ENCODE assay signal across 10 mouse cellular contexts in the genomic region with DNA sequence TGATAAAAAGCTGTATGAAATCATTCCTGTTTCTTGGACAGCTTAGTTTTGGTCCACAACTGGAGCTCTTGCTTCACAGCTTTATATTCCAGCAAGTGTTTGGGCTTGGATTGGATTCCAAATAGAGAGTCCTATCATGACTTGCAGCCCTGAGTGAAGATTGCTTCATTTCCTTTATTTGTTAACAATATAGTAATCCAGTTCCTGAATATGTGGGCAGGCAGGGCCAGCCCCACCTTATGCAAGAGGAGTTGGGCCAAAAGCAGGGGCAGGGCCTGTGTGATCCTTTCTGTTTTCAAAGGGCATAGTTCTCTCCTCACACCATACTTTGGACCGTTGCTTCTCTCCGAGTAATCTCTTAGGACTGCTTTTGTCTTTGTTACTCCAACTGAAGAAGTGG. TPM values are rescaled to one million over a fixed set of nuclear protein-coding genes. Genes with fewer than 3 reads are reported as not detected.
DNase-seq lines count a peak whose midpoint lies in the region; ATAC-seq lines count a peak whose summit lies in the region.
"Had no signal": no experiment of that assay in that cellular context is flagged by ENCODE, and none has a peak within 500 bp of the region (broad histone marks: within the 10 kb centered on the region; RNA-seq: fewer than 3 reads in every experiment).

No protein-coding gene starts in this region.

- no peak overlapping the region for H3K4me2 ChIP-seq in hindbrain, embryonic 11.5 days (replicated peaks; ENCODE audit: low read depth, low read length)
- H3K4me2 ChIP-seq: forebrain, embryonic 13.5 days had no signal

- peak; percentile 32 to 51 for DNase-seq in kidney, postnatal 36 days
- DNase-seq in kidney, postnatal 10 days, result no peak
- DNase-seq in fat pad, adult 2 months (ENCODE audit: extremely low read depth, low read depth, low spot score), result peak; percentile 46
- peak; percentile 67 to 79 for DNase-seq in lung, adult 18-20 months
- no peak for DNase-seq in neural tube, embryonic 10.5 days (ENCODE audit: extremely low spot score, low spot score)
- no peak for DNase-seq in cerebellum, postnatal 25 days
- DNase-seq in hindbrain, embryonic 11.5 days (ENCODE audit: low spot score), result no peak

- 85% methylated on average over 2 of the region's 2 CpGs for WGBS in hindbrain, embryonic 11.5 days

- no peak overlapping the region for H3K27ac ChIP-seq in hindbrain, embryonic 11.5 days (ENCODE audit: low read depth, low read length)
- H3K27ac ChIP-seq: forebrain, embryonic 13.5 days; liver, embryonic 14.5 days had no signal

- H3K9me3 ChIP-seq in hindbrain, embryonic 11.5 days (ENCODE audit: control insufficient read depth, low read length), result no peaks in the 10 kb centered on the region
- H3K9me3 ChIP-seq: forebrain, embryonic 13.5 days had no signal

- H3K36me3 ChIP-seq in hindbrain, embryonic 11.5 days (ENCODE audit: control insufficient read depth, insufficient read depth, low read length), result no peaks in the 10 kb centered on the region

- H3K4me1 ChIP-seq in hindbrain, embryonic 11.5 days (replicated peaks; ENCODE audit: control insufficient read depth, insufficient read depth, low read length), result no peaks in the 10 kb centered on the region
- H3K4me1 ChIP-seq: forebrain, embryonic 13.5 days had no signal

- no peak overlapping the region for H3K9ac ChIP-seq in hindbrain, embryonic 11.5 days (ENCODE audit: low read depth, low read length)
- H3K9ac ChIP-seq: forebrain, embryonic 13.5 days; liver, embryonic 14.5 days had no signal

- no peaks in the 10 kb centered on the region for H3K27me3 ChIP-seq in hindbrain, embryonic 11.5 days (ENCODE audit: control insufficient read depth, insufficient read depth, low read length)

- peak; percentile 91 for ATAC-seq in neutrophil, adult 5-6 weeks (ENCODE audit: extremely low read depth, insufficient number of reproducible peaks, low FRiP score, poor library complexity, severe bottlenecking)
- no peak for ATAC-seq in hindbrain, embryonic 11.5 days (ENCODE audit: low FRiP score)
- ATAC-seq: forebrain, embryonic 13.5 days had no signal

- H3K4me3 ChIP-seq in hindbrain, embryonic 11.5 days (ENCODE audit: low read depth, low read length), result no peak overlapping the region
- H3K4me3 ChIP-seq: forebrain, embryonic 13.5 days had no signal

RNA-seq across cellular contexts. Expression of a gene that starts 6.0 kb away (rescaled TPM):
- total RNA-seq in neutrophil, adult 5-6 weeks (2017), result 73.3 and 76.6 TPM in 2 replicates
- polyA plus RNA-seq in hindbrain, embryonic 11.5 days (2014; fragmentation: Nextera tagmentation; extraction: Ambion mirVana), result 2.9 and 3.7 TPM in 2 replicates

RNA-seq across cellular contexts. Expression of a gene that starts 32.7 kb away (rescaled TPM):
- total RNA-seq in neutrophil, adult 5-6 weeks (2017), result 23.2 and 33.4 TPM in 2 replicates
- polyA plus RNA-seq in hindbrain, embryonic 11.5 days (2014; fragmentation: Nextera tagmentation; extraction: Ambion mirVana), result 66.6 and 69.0 TPM in 2 replicates

Comparison
In these comparisons a context has a peak if more than half of its experiments do, and no peak if none do; other contexts are left out.
1. DNase-seq: peak in kidney, postnatal 36 days (2 of 2), fat pad, adult 2 months (single experiment) and lung, adult 18-20 months (2 of 2); none in kidney, postnatal 10 days (single experiment), neural tube, embryonic 10.5 days (single experiment), cerebellum, postnatal 25 days (0 of 2) and hindbrain, embryonic 11.5 days (single experiment).